Mouse (Mus musculus) CD4-positive, CD25-positive, alpha-beta regulatory T cell (primary cell): Measurements from ENCODE around the gene Polr2a. TPM values are rescaled to one million over a fixed set of nuclear protein-coding genes. Genes with fewer than 3 reads are reported as not detected.

Source experiments
- polyA plus RNA-seq: library from polyadenylated mRNA; unstranded; fragments of 100-300 nt; shearing (Covaris generic); gene quantifications from one replicate; pipeline ENCODE4 v1.2.1, GENCODE M21; 2017

Polr2a gene
- 50.4 TPM for polyA plus RNA-seq

GRCm38 (mm10) chr11:69758478-69758970 lies at the start of gene Polr2a:
TSS of gene Polr2a (minus strand) at chr11:69758637.

GRCm38 (mm10) chr11:69804972-69805909 lies 46.8 kb upstream of the Polr2a start, which contains the start of gene Tmem102:
TSS of gene Tmem102 (minus strand) at chr11:69805624.

GRCm38 (mm10) chr11:69801379-69801977 lies 43.0 kb upstream of the Polr2a start, which contains the start of gene Fgf11:
TSS of gene Fgf11 (minus strand) at chr11:69801857.

GRCm38 (mm10) chr11:69795168-69795982 lies 36.9 kb upstream of the Polr2a start, which contains the start of gene Chrnb1:
TSS of gene Chrnb1 (minus strand) at chr11:69795943.

GRCm38 (mm10) chr11:69765221-69766125 lies 7.0 kb upstream of the Polr2a start, which contains the start of gene Zbtb4:
TSS of gene Zbtb4 (plus strand) at chr11:69765912.

GRCm38 (mm10) chr11:69761868-69762267 lies 3.4 kb upstream of the Polr2a start, which contains the start of gene Slc35g3:
TSS of gene Slc35g3 (minus strand) at chr11:69761968.

GRCm38 (mm10) chr11:69695361-69696181 lies 62.9 kb downstream of the Polr2a start, which contains the start of the genes Tnfsf12 and Tnfsfm13:
TSS of gene Tnfsf12 (minus strand) at chr11:69695849.
TSS of gene Tnfsfm13 (minus strand) at chr11:69696098.

GRCm38 (mm10) chr11:69685526-69686148 lies 72.8 kb downstream of the Polr2a start, which contains the start of gene Tnfsf13:
TSS of gene Tnfsf13 (minus strand) at chr11:69685784.

Other genes starting within 250 kb of the Polr2a start
- 0.01 TPM for gene Dnah2, start 209.5 kb downstream of the Polr2a start, polyA plus RNA-seq
- gene Efnb3, start 198.4 kb downstream of the Polr2a start, polyA plus RNA-seq = 0.47 TPM
- gene Wrap53, start 178.4 kb downstream of the Polr2a start, polyA plus RNA-seq = 25.6 TPM
- gene Trp53, start 178.3 kb downstream of the Polr2a start, polyA plus RNA-seq = 239 TPM
- not detected for gene Atp1b2, start 152.7 kb downstream of the Polr2a start, polyA plus RNA-seq
- not detected for gene Shbg, start 140.7 kb downstream of the Polr2a start, polyA plus RNA-seq
- not detected for gene Sat2, start 136.6 kb downstream of the Polr2a start, polyA plus RNA-seq
- 63.2 TPM for gene Fxr2, start 125.6 kb downstream of the Polr2a start, polyA plus RNA-seq
- not detected for gene Sox15, start 103.3 kb downstream of the Polr2a start, polyA plus RNA-seq
- gene Mpdu1, start 96.0 kb downstream of the Polr2a start, polyA plus RNA-seq = 66.0 TPM
- gene Cd68, start 92.5 kb downstream of the Polr2a start, polyA plus RNA-seq = 4.3 TPM
- gene Eif4a1, start 86.2 kb downstream of the Polr2a start, polyA plus RNA-seq = 654 TPM
- 43.8 TPM for gene Senp3, start 76.6 kb downstream of the Polr2a start, polyA plus RNA-seq
- not detected for gene Tnfsf13, start 72.9 kb downstream of the Polr2a start, polyA plus RNA-seq
- not detected for gene Tnfsf12, start 62.8 kb downstream of the Polr2a start, polyA plus RNA-seq
- not detected for gene Tnfsfm13, start 62.5 kb downstream of the Polr2a start, polyA plus RNA-seq
- 0.12 TPM for gene Slc35g3, start 3.3 kb upstream of the Polr2a start, polyA plus RNA-seq
- 5.5 TPM for gene Zbtb4, start 7.3 kb upstream of the Polr2a start, polyA plus RNA-seq
- 3.7 TPM for gene Chrnb1, start 37.3 kb upstream of the Polr2a start, polyA plus RNA-seq
- gene Fgf11, start 43.2 kb upstream of the Polr2a start, polyA plus RNA-seq = not detected
- not detected for gene Tmem102, start 47.0 kb upstream of the Polr2a start, polyA plus RNA-seq
- not detected for gene Gm39566, start 56.7 kb upstream of the Polr2a start, polyA plus RNA-seq
- not detected for gene Spem2, start 59.8 kb upstream of the Polr2a start, polyA plus RNA-seq
- not detected for gene Spem1, start 63.5 kb upstream of the Polr2a start, polyA plus RNA-seq
- 0.85 TPM for gene Nlgn2, start 79.1 kb upstream of the Polr2a start, polyA plus RNA-seq
- gene Tmem256, start 79.9 kb upstream of the Polr2a start, polyA plus RNA-seq = 77.8 TPM
- gene Plscr3, start 87.7 kb upstream of the Polr2a start, polyA plus RNA-seq = 32.7 TPM
- gene Tnk1, start 100.1 kb upstream of the Polr2a start, polyA plus RNA-seq = not detected
- not detected for gene Tmem95, start 119.4 kb upstream of the Polr2a start, polyA plus RNA-seq
- 1.3 TPM for gene Kctd11, start 122.8 kb upstream of the Polr2a start, polyA plus RNA-seq
- gene Acap1, start 136.9 kb upstream of the Polr2a start, polyA plus RNA-seq = 552 TPM
- 4.4 TPM for gene 2810408A11Rik, start 142.3 kb upstream of the Polr2a start, polyA plus RNA-seq
- 7.7 TPM for gene Neurl4, start 142.4 kb upstream of the Polr2a start, polyA plus RNA-seq
- 203 TPM for gene Gps2, start 155.3 kb upstream of the Polr2a start, polyA plus RNA-seq
- gene Eif5a, start 163.3 kb upstream of the Polr2a start, polyA plus RNA-seq = 1,414 TPM
- not detected for gene Ybx2, start 177.2 kb upstream of the Polr2a start, polyA plus RNA-seq
- gene Slc2a4, start 189.6 kb upstream of the Polr2a start, polyA plus RNA-seq = not detected
- not detected for gene Cldn7, start 206.1 kb upstream of the Polr2a start, polyA plus RNA-seq
- gene Ctdnep1, start 222.5 kb upstream of the Polr2a start, polyA plus RNA-seq = 60.1 TPM
- 67.1 TPM for gene Elp5, start 223.9 kb upstream of the Polr2a start, polyA plus RNA-seq
- gene Gabarap, start 232.5 kb upstream of the Polr2a start, polyA plus RNA-seq = 380 TPM
- gene Phf23, start 237.1 kb upstream of the Polr2a start, polyA plus RNA-seq = 88.2 TPM
- gene Dvl2, start 242.0 kb upstream of the Polr2a start, polyA plus RNA-seq = 32.1 TPM